Mouse (Mus musculus): ENCODE measurements around the gene Pecam1. TPM values are rescaled to one million over a fixed set of nuclear protein-coding genes. Genes with fewer than 3 reads are reported as not detected.

Gene Pecam1
- total and polyA plus RNA-seq, 3 experiments = 18.4 to 22.3 (median 19.2) TPM

GRCm38 (mm10) chr11:106670951-106671478 is 79.4 kb downstream of the Pecam1 start:
- Histone ChIP-seq H3K4me1 (ENCODE audit: control insufficient read depth in 1 of 2, insufficient read depth in 2 of 2) (peaks cover 74 to 97% of the 10 kb centered on the region in 2 experiments), H3K36me3 (replicated peaks in 1 of 2; ENCODE audit: control insufficient read depth in 1 of 2, insufficient read depth in 1 of 2, low read length in 1 of 2) (peaks cover 0 to 16% of the 10 kb centered on the region in 2 experiments), H3K27ac (ENCODE audit: insufficient read depth, low read depth) (peak overlapping the region; percentile 32; the same call in 1 of the 2 replicates), H3K27me3 (replicated peaks) (no peaks in the 10 kb centered on the region), H3K4me2 (ENCODE audit: insufficient read depth, low read depth, poor library complexity, severe bottlenecking) (no peak overlapping the region), H3K79me2 (replicated peaks; ENCODE audit: control insufficient read depth, extremely low read depth, insufficient read depth, poor library complexity, severe bottlenecking) (no peaks in the 10 kb centered on the region), H3K9ac (ENCODE audit: insufficient read depth, low read depth) (no peak overlapping the region), H3K4me3 (replicated peaks in 1 of 3; ENCODE audit: low read depth in 2 of 3, low read length in 2 of 3, poor library complexity in 1 of 3) (no peak overlapping the region), H3K9me3 (replicated peaks; ENCODE audit: low read length) (no peaks in the 10 kb centered on the region)
- dilution Hi-C loops (cut with MboI; ENCODE audit: extremely low pct_ligation_motif_present, extremely low pct_unique_long_range_greater_than_20kb, low sequenced_read_pairs) (no loop called here), in situ Hi-C loops (cut with MboI; ENCODE audit: low pct_ligation_motif_present, low pct_unique_long_range_greater_than_20kb, low sequenced_read_pairs) (loop anchor here (5.0 kb wide), 1 partner anchor 81 kb away; the partner anchor contains the start of genes Milr1 and Pecam1)
- TF ChIP-seq MAZ (IDR thresholded peaks at IDR 0.05; ENCODE audit: low read depth, low read length) = no peak
- TF ChIP-seq CHD2 (IDR thresholded peaks at IDR 0.05; ENCODE audit: low read length) = peak; percentile 41; the same call in 1 of the 2 replicates
- no peak for TF ChIP-seq TBP (conservative IDR thresholded peaks at IDR 0.05; ENCODE audit: low read depth, low read length)
- TF ChIP-seq MYC (IDR thresholded peaks at IDR 0.05; ENCODE audit: low read depth, low read length) = no peak
- no peak for TF ChIP-seq MEF2A (IDR thresholded peaks at IDR 0.05; ENCODE audit: borderline replicate concordance, low read depth, low read length)
- TF ChIP-seq SMC3 (IDR thresholded peaks at IDR 0.05; ENCODE audit: low read depth, low read length) = no peak
- no peak for TF ChIP-seq UBTF (IDR thresholded peaks at IDR 0.05; ENCODE audit: low read depth, low read length)
- no peak for DNase-seq (ENCODE audit: extremely low read depth)

GRCm38 (mm10) chr11:106670266-106670665 is 80.2 kb downstream of the Pecam1 start:
- H3K9me3 ChIP-seq (replicated peaks; ENCODE audit: low read length) = no peaks in the 10 kb centered on the region
- H3K27ac ChIP-seq (ENCODE audit: insufficient read depth, low read depth) = peak overlapping the region; percentile 41
- no peaks in the 10 kb centered on the region for H3K27me3 ChIP-seq (replicated peaks)
- peaks cover 0 to 10% of the 10 kb centered on the region in 2 experiments for H3K36me3 ChIP-seq (replicated peaks in 1 of 2; ENCODE audit: control insufficient read depth in 1 of 2, insufficient read depth in 1 of 2, low read length in 1 of 2)
- in situ Hi-C loops (cut with MboI; ENCODE audit: low pct_ligation_motif_present, low pct_unique_long_range_greater_than_20kb, low sequenced_read_pairs) = loop anchor here (5.0 kb wide), 1 partner anchor 82 kb away; the partner anchor contains the start of genes Milr1 and Pecam1
- H3K9ac ChIP-seq (ENCODE audit: insufficient read depth, low read depth) = peak overlapping the region; percentile 7; the same call in 1 of the 2 replicates
- DNase-seq (ENCODE audit: extremely low read depth) = no peak
- dilution Hi-C loops (cut with MboI; ENCODE audit: extremely low pct_ligation_motif_present, extremely low pct_unique_long_range_greater_than_20kb, low sequenced_read_pairs) = no loop called here
- H3K4me1 ChIP-seq (ENCODE audit: control insufficient read depth in 1 of 2, insufficient read depth in 2 of 2) = peaks cover 72 to 97% of the 10 kb centered on the region in 2 experiments
- H3K4me3 ChIP-seq (replicated peaks in 1 of 3; ENCODE audit: low read depth in 2 of 3, low read length in 2 of 3, poor library complexity in 1 of 3) = no peak overlapping the region
- TF ChIP-seq ZKSCAN1 (IDR thresholded peaks at IDR 0.05; ENCODE audit: borderline replicate concordance, low read depth, low read length) = no peak
- TF ChIP-seq USF2 (conservative IDR thresholded peaks at IDR 0.05; ENCODE audit: low read depth, low read length) = no peak
- no peak for TF ChIP-seq KAT2A (IDR thresholded peaks at IDR 0.05; ENCODE audit: insufficient replicate concordance, low read length)
- TF ChIP-seq ZC3H11A (IDR thresholded peaks at IDR 0.05; ENCODE audit: low read depth, low read length) = no peak
- TF ChIP-seq HCFC1 (IDR thresholded peaks at IDR 0.05; ENCODE audit: low read depth, low read length) = no peak
- TF ChIP-seq MEF2A (IDR thresholded peaks at IDR 0.05; ENCODE audit: borderline replicate concordance, low read depth, low read length) = no peak
- no peak for TF ChIP-seq MXI1 (IDR thresholded peaks at IDR 0.05; ENCODE audit: low read depth, low read length)
- no peak for TF ChIP-seq POLR2AphosphoS2 (IDR thresholded peaks at IDR 0.05; ENCODE audit: low read depth, low read length)
- TF ChIP-seq SIN3A (IDR thresholded peaks at IDR 0.05; ENCODE audit: low read length) = no peak
- no peak for TF ChIP-seq MAFK (IDR thresholded peaks at IDR 0.05; ENCODE audit: insufficient replicate concordance, low read length)
- no peak for TF ChIP-seq ZMIZ1 (IDR thresholded peaks at IDR 0.05; ENCODE audit: low read depth, low read length)
- no peak for TF ChIP-seq ETS1 (conservative IDR thresholded peaks at IDR 0.05; ENCODE audit: low read depth, low read length)
- TF ChIP-seq RCOR1 (conservative IDR thresholded peaks at IDR 0.05; ENCODE audit: low read depth, low read length) = no peak
- no peak for TF ChIP-seq ZNF384 (IDR thresholded peaks at IDR 0.05; ENCODE audit: low read depth, low read length)
- TF ChIP-seq UBTF (IDR thresholded peaks at IDR 0.05; ENCODE audit: low read depth, low read length) = no peak
- no peak for TF ChIP-seq TCF12 (IDR thresholded peaks at IDR 0.05; ENCODE audit: low read depth, low read length)
- no peak for TF ChIP-seq RAD21 (IDR thresholded peaks at IDR 0.05; ENCODE audit: low read depth, low read length)
- TF ChIP-seq SMC3 (IDR thresholded peaks at IDR 0.05; ENCODE audit: low read depth, low read length) = no peak
- H3K79me2 ChIP-seq (replicated peaks; ENCODE audit: control insufficient read depth, extremely low read depth, insufficient read depth, poor library complexity, severe bottlenecking) = no peaks in the 10 kb centered on the region
- H3K4me2 ChIP-seq (ENCODE audit: insufficient read depth, low read depth, poor library complexity, severe bottlenecking) = peak overlapping the region; percentile 76

Measured in CH12.LX (cell line).